Mouse (Mus musculus): ENCODE results near the gene Kank2. TPM values are rescaled to one million over a fixed set of nuclear protein-coding genes. Genes with fewer than 3 reads are reported as not detected.
"Not testable (repeated sequence)": the region's sequence is repeated elsewhere in the genome, so short reads cannot be mapped to it uniquely, and the experiment has no call there.

The Kank2 gene
- total and polyA plus RNA-seq, 3 experiments: 7.6 to 16.3 TPM; not detected in 1

GRCm38 (mm10) chr9:21777726-21778125 lies 20.8 kb downstream of the Kank2 start:
- Histone ChIP-seq H3K36me3 (ENCODE audit: control insufficient read depth in 1 of 2, insufficient read depth in 2 of 2, low read length in 2 of 2) (peaks cover 0 to 15% of the 10 kb centered on the region in 2 experiments; a peak in 2 of 4 replicates), H3K4me3 (ENCODE audit: control insufficient read depth in 1 of 2, insufficient read depth in 1 of 2, low read depth in 2 of 2, low read length in 2 of 2) (no peak overlapping the region), H3K27me3 (ENCODE audit: control insufficient read depth in 1 of 2, insufficient read depth in 2 of 2, low read length in 2 of 2) (no peaks in the 10 kb centered on the region), H3K4me1 (ENCODE audit: control insufficient read depth in 1 of 2, insufficient read depth in 2 of 2, low read length in 2 of 2) (peaks cover 11 to 21% of the 10 kb centered on the region in 2 experiments), H3K79me2 (ENCODE audit: control insufficient read depth, insufficient read depth, low read length, poor library complexity) (no peaks in the 10 kb centered on the region), H3K9me3 (replicated peaks; ENCODE audit: insufficient read depth, low read length) (no peaks in the 10 kb centered on the region), H3K27ac (ENCODE audit: control insufficient read depth, low read depth, low read length) (no peak overlapping the region), H3K9ac (ENCODE audit: control insufficient read depth, low read depth, low read length, poor library complexity, severe bottlenecking) (no peak overlapping the region)
- TF ChIP-seq USF2 (IDR thresholded peaks at IDR 0.05; ENCODE audit: borderline replicate concordance in 1 of 2, insufficient read depth in 1 of 2, low read depth in 1 of 2, low read length in 2 of 2) (no peak), NELFE (IDR thresholded peaks at IDR 0.05; ENCODE audit: low read depth, low read length) (no peak), ZMIZ1 (IDR thresholded peaks at IDR 0.05; ENCODE audit: low read depth, low read length) (no peak), MAX (IDR thresholded peaks at IDR 0.05; ENCODE audit: low read length) (no peak)
- no peak for DNase-seq (ENCODE audit: low read depth, low spot score)

DNA sequence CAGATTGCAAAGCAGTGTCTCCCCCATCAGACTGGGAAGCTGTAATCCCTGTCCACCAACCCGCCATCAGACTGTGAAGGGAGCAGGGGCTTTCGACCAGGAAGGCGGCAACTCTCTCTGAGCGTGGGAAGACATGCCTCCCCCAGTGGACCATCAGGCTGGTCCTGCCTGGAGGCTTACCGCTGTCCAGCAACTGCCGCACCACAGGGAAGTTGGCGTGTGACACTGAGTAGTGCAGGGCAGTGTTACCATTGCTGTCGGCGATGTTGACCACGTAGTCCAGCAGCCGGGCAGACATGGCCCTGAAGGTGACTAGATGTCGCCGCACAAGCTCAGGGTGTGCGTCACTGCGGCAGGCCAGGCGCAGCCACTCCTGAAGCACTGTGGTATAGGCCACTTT lies 24.2 kb downstream of the Kank2 start:
- TF ChIP-seq USF1 (IDR thresholded peaks at IDR 0.05; ENCODE audit: low read depth, low read length): no peak
- TF ChIP-seq POLR2AphosphoS5 (IDR thresholded peaks at IDR 0.05; ENCODE audit: borderline replicate concordance, low read depth, low read length): peak; percentile 40; the same call in 1 of the 2 replicates
- peaks cover 0 to 8% of the 10 kb centered on the region in 2 experiments; a peak in 2 of 4 replicates for H3K36me3 ChIP-seq (ENCODE audit: control insufficient read depth in 1 of 2, insufficient read depth in 2 of 2, low read length in 2 of 2)
- H3K9ac ChIP-seq (ENCODE audit: control insufficient read depth, low read depth, low read length, poor library complexity, severe bottlenecking): no peak overlapping the region
- no peak overlapping the region for H3K27ac ChIP-seq (ENCODE audit: control insufficient read depth, low read depth, low read length)
- H3K27me3 ChIP-seq (ENCODE audit: control insufficient read depth in 1 of 2, insufficient read depth in 2 of 2, low read length in 2 of 2): no peaks in the 10 kb centered on the region
- DNase-seq (ENCODE audit: low read depth, low spot score): no peak
- peaks cover 7 to 10% of the 10 kb centered on the region in 2 experiments for H3K4me1 ChIP-seq (ENCODE audit: control insufficient read depth in 1 of 2, insufficient read depth in 2 of 2, low read length in 2 of 2)
- H3K4me3 ChIP-seq (ENCODE audit: control insufficient read depth in 1 of 2, insufficient read depth in 1 of 2, low read depth in 2 of 2, low read length in 2 of 2): no peak overlapping the region
- H3K79me2 ChIP-seq (ENCODE audit: control insufficient read depth, insufficient read depth, low read length, poor library complexity): no peaks in the 10 kb centered on the region
- H3K9me3 ChIP-seq (replicated peaks; ENCODE audit: insufficient read depth, low read length): no peaks in the 10 kb centered on the region

DNA sequence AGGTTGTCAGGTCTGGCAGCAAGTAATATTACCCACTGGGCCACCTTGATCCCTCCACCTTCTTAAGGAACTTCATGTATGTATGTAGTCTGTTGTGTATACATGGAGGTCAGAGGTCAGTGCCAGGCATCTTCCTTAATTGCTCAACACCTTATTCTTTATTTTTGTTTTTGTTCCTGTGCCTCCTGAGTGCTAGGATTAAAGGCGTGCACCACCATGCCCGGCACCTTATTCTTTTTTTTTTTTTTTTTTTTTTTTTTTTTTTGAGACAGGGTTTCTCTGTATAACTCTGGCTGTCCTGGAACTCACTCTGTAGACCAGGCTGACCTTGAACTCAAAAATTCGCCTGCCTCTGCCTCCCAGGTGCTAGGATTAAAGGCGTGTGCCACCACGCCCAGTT lies 25.1 kb downstream of the Kank2 start:
- not testable (repeated sequence) for H3K27me3 ChIP-seq (ENCODE audit: control insufficient read depth in 1 of 2, insufficient read depth in 2 of 2, low read length in 2 of 2); H3K27ac ChIP-seq (ENCODE audit: control insufficient read depth, low read depth, low read length); H3K36me3 ChIP-seq (ENCODE audit: control insufficient read depth in 1 of 2, insufficient read depth in 2 of 2, low read length in 2 of 2); H3K4me1 ChIP-seq (ENCODE audit: control insufficient read depth in 1 of 2, insufficient read depth in 2 of 2, low read length in 2 of 2); H3K79me2 ChIP-seq (ENCODE audit: control insufficient read depth, insufficient read depth, low read length, poor library complexity); H3K9ac ChIP-seq (ENCODE audit: control insufficient read depth, low read depth, low read length, poor library complexity, severe bottlenecking); H3K4me3 ChIP-seq (ENCODE audit: control insufficient read depth in 1 of 2, insufficient read depth in 1 of 2, low read depth in 2 of 2, low read length in 2 of 2); H3K9me3 ChIP-seq (replicated peaks; ENCODE audit: insufficient read depth, low read length); DNase-seq (ENCODE audit: low read depth, low spot score)
- peak; percentile 64 for TF ChIP-seq ZNF384 (IDR thresholded peaks at IDR 0.05; ENCODE audit: low read depth, low read length)

- Histone ChIP-seq H3K9ac (ENCODE audit: control insufficient read depth, low read depth, low read length, poor library complexity, severe bottlenecking) (no peak overlapping the region), H3K4me3 (ENCODE audit: control insufficient read depth in 1 of 2, insufficient read depth in 1 of 2, low read depth in 2 of 2, low read length in 2 of 2) (no peak overlapping the region), H3K36me3 (ENCODE audit: control insufficient read depth in 1 of 2, insufficient read depth in 2 of 2, low read length in 2 of 2) (no peaks in the 10 kb centered on the region), H3K79me2 (ENCODE audit: control insufficient read depth, insufficient read depth, low read length, poor library complexity) (no peaks in the 10 kb centered on the region), H3K27me3 (ENCODE audit: control insufficient read depth in 1 of 2, insufficient read depth in 2 of 2, low read length in 2 of 2) (no peaks in the 10 kb centered on the region), H3K9me3 (replicated peaks; ENCODE audit: insufficient read depth, low read length) (no peaks in the 10 kb centered on the region), H3K27ac (ENCODE audit: control insufficient read depth, low read depth, low read length) (no peak overlapping the region), H3K4me1 (ENCODE audit: control insufficient read depth in 1 of 2, insufficient read depth in 2 of 2, low read length in 2 of 2) (peaks cover 0 to under 1% of the 10 kb centered on the region in 2 experiments; a peak in 1 of 4 replicates)
- no peak for TF ChIP-seq USF2 (IDR thresholded peaks at IDR 0.05; ENCODE audit: borderline replicate concordance in 1 of 2, insufficient read depth in 1 of 2, low read depth in 1 of 2, low read length in 2 of 2)
- no peak for DNase-seq (ENCODE audit: low read depth, low spot score)
Observed at GRCm38 (mm10) chr9:21769558-21770183, 28.9 kb downstream of the Kank2 start.

Data from MEL (cell line).